Mouse (Mus musculus): ENCODE data around the gene Psat1.

- no peak for TF ChIP-seq CTCF (IDR thresholded peaks at IDR 0.05; ENCODE audit: low read depth)
- no peak for TF ChIP-seq EP300 (IDR thresholded peaks at IDR 0.05; ENCODE audit: low read depth)
These were observed 67.9 kb downstream of the Psat1 start for GRCm38 (mm10) chr19:15879271-15879670.
